Mouse (Mus musculus): ENCODE data around the gene Tm4sf5.

DNA sequence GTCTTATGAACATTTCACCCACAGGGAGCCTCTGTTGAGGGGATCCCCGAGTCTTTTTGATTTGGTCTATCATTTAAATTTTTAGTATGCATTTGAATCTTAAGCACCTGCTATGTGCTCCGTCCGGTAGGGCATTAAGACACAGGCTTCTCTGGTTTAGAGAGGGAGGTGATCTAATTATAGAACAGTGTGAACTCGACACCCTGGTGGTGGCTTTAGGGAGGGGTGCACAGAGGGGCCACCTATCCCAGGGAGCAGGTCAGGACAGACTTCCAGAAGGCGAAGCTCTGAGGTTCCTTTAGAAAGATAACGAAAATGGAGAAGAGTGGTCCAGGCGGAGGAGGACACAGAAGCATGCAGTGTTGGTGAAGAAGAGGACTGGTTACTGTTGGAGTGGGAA lies 39.5 kb downstream of the Tm4sf5 start:
- TF ChIP-seq HCFC1 (IDR thresholded peaks at IDR 0.05; ENCODE audit: borderline replicate concordance, insufficient read depth, low read length) = no peak
- no peak for TF ChIP-seq CHD2 (IDR thresholded peaks at IDR 0.05; ENCODE audit: low read depth, low read length)
- TF ChIP-seq MAFK (IDR thresholded peaks at IDR 0.05; ENCODE audit: insufficient read depth, low read depth, low read length) = no peak
- TF ChIP-seq ZC3H11A (IDR thresholded peaks at IDR 0.05; ENCODE audit: borderline replicate concordance, low read depth, low read length) = no peak
- no peak for TF ChIP-seq ZNF384 (IDR thresholded peaks at IDR 0.05; ENCODE audit: low read depth, low read length)

Measured in ES-E14 (cell line).